Mouse (Mus musculus) right cerebral cortex, adult 18-20 months (tissue): ENCODE data around the gene Serhl.

Experiments used
- DNase-seq: peaks from one replicate; pipeline ENCODE4 v3.0.0; 2022; ENCODE audit warnings: mixed read lengths

The Serhl gene

GRCm38 (mm10) chr15:83165526-83166315 is 76.4 kb downstream of the Serhl start:
- no peak for DNase-seq
